Mouse (Mus musculus): ENCODE measurements at regions not wholly inside any gene's neighbourhood (a gene's known extent, or its start where the extent isn't known, plus 50 kb on each side); places are given as distances from the start of the nearest gene placed in this dataset.

DNA sequence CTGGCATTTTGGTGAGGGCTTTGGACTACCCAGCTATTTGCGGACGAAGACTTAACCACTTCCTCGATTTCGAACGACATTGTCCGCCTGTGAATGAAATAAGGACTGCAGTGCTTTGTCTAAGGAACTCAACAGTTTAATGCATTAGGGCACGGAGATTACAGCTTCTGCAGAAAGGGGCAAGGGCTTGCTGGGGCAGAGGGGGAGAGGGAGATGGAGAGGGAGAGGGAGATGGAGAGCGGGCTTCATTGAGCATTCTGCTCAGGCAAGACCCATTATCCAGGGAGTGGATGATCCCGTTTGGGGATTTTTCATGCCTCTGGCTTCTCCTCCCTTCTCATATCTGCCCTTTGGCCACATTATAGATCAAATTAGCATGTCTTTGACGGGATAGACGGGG lies 117.8 kb downstream of the Rpl14 start:
- TF ChIP-seq GATA1 (IDR thresholded peaks at IDR 0.05; ENCODE audit: borderline replicate concordance, low read length) (no peak), FLI1 (IDR thresholded peaks at IDR 0.05; ENCODE audit: low read length) (no peak)

Measured in megakaryocyte, embryonic 14.5 days (primary cell).